In the genomic region with DNA sequence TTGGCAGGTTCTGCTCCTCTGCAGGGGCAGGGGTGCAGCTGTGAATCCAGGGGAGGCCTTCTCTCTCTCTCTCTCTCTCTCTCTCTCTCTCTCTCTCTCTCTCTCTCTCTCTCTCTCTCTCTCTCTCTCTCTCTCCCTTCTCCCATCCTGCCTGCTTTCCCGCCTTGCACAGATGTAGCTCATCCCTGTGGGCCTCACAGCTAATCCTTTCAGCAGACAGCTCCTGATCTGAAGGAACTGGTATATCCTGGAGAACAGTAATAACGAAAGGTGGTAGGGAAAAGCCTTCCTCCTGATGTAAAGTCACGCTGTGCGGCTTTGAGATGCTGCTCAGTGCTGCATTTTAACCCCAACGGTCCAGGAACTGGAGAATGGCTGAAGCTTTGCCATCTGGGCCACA, we compare ENCODE assay signal across 30 mouse cellular contexts. TPM values are rescaled to one million over a fixed set of nuclear protein-coding genes. Genes with fewer than 3 reads are reported as not detected.
DNase-seq lines count a peak whose midpoint lies in the region; ATAC-seq lines count a peak whose summit lies in the region.
"Had no signal": no experiment of that assay in that cellular context is flagged by ENCODE, and none has a peak within 500 bp of the region (broad histone marks: within the 10 kb centered on the region; RNA-seq: fewer than 3 reads in every experiment).

No protein-coding gene starts in this region.

- DNase-seq in forebrain, embryonic 10.5 days (ENCODE audit: extremely low spot score, low spot score), result no peak
- no peak for DNase-seq in midbrain, embryonic 10.5 days (ENCODE audit: low spot score)
- DNase-seq in midbrain, embryonic 11.5 days (ENCODE audit: low spot score, missing footprints), result no peak
- DNase-seq in embryonic facial prominence, embryonic 11.5 days (ENCODE audit: low spot score), result peak; percentile 26
- DNase-seq in midbrain, embryonic 14.5 days, result peak; percentile 36
- DNase-seq in right cerebral cortex, postnatal 36 days (ENCODE audit: low spot score in 2 of 2), result no peak
- DNase-seq in layer of hippocampus, adult 9-11 months, result no peak
- DNase-seq: adrenal gland, adult 2 months; cerebellum, adult 8-10 months; cerebellum, postnatal 36 days; embryo, embryonic 11 days; heart, adult 2 months; heart, postnatal 4 days; kidney, adult 9 months; kidney, postnatal 14 days; liver, postnatal 0 days; lung, postnatal 4 days; right cerebral cortex, postnatal 4 days; thymus, adult 18-20 months; thymus, postnatal 25 days had no signal

- H3K27me3 ChIP-seq in forebrain, embryonic 10.5 days (ENCODE audit: poor library complexity, severe bottlenecking), result no peaks in the 10 kb centered on the region
- H3K27me3 ChIP-seq in forebrain, embryonic 12.5 days, result no peaks in the 10 kb centered on the region
- no peaks in the 10 kb centered on the region for H3K27me3 ChIP-seq in midbrain, embryonic 10.5 days (ENCODE audit: low read depth, poor library complexity, severe bottlenecking)
- H3K27me3 ChIP-seq in midbrain, embryonic 11.5 days (ENCODE audit: control insufficient read depth, insufficient read depth, low read length), result no peaks in the 10 kb centered on the region
- no peaks in the 10 kb centered on the region for H3K27me3 ChIP-seq in embryonic facial prominence, embryonic 11.5 days (ENCODE audit: control insufficient read depth, insufficient read depth, low read length)
- no peaks in the 10 kb centered on the region for H3K27me3 ChIP-seq in midbrain, embryonic 14.5 days (ENCODE audit: control insufficient read depth, insufficient read depth, low read length)
- H3K27me3 ChIP-seq: CH12.LX; forebrain, embryonic 15.5 days; heart, embryonic 12.5 days; liver, embryonic 12.5 days; megakaryocyte, embryonic 14.5 days had no signal

- H3K4me2 ChIP-seq in forebrain, embryonic 12.5 days, result no peak overlapping the region
- no peak overlapping the region for H3K4me2 ChIP-seq in midbrain, embryonic 11.5 days
- H3K4me2 ChIP-seq in embryonic facial prominence, embryonic 11.5 days (ENCODE audit: low read depth, low read length), result no peak overlapping the region
- H3K4me2 ChIP-seq in midbrain, embryonic 14.5 days (ENCODE audit: low read length), result no peak overlapping the region
- H3K4me2 ChIP-seq: forebrain, embryonic 15.5 days; heart, embryonic 12.5 days; liver, embryonic 12.5 days had no signal

- no peaks in the 10 kb centered on the region for H3K9me3 ChIP-seq in forebrain, embryonic 10.5 days
- H3K9me3 ChIP-seq in forebrain, embryonic 12.5 days, result no peaks in the 10 kb centered on the region
- 0 out of 2 replicates have a peak, but pooled peaks cover under 1% of the 10 kb centered on the region for H3K9me3 ChIP-seq in midbrain, embryonic 10.5 days (replicated peaks)
- no peaks in the 10 kb centered on the region for H3K9me3 ChIP-seq in midbrain, embryonic 11.5 days (ENCODE audit: control insufficient read depth, low read length)
- H3K9me3 ChIP-seq in embryonic facial prominence, embryonic 11.5 days (replicated peaks; ENCODE audit: control insufficient read depth, low read length), result no peaks in the 10 kb centered on the region
- H3K9me3 ChIP-seq in midbrain, embryonic 14.5 days (ENCODE audit: control insufficient read depth, low read length), result no peaks in the 10 kb centered on the region
- H3K9me3 ChIP-seq: forebrain, embryonic 15.5 days; liver, embryonic 12.5 days; megakaryocyte, embryonic 14.5 days had no signal

- peaks cover 38% of the 10 kb centered on the region for H3K36me3 ChIP-seq in forebrain, embryonic 10.5 days (replicated peaks)
- H3K36me3 ChIP-seq in forebrain, embryonic 12.5 days (replicated peaks), result peaks cover 29% of the 10 kb centered on the region
- H3K36me3 ChIP-seq in midbrain, embryonic 10.5 days, result peaks cover 38% of the 10 kb centered on the region
- H3K36me3 ChIP-seq in midbrain, embryonic 11.5 days (ENCODE audit: control insufficient read depth, insufficient read depth, low read length), result peaks cover 7% of the 10 kb centered on the region; the same call in 1 of the 2 replicates
- peaks cover 2% of the 10 kb centered on the region; the same call in 1 of the 2 replicates for H3K36me3 ChIP-seq in embryonic facial prominence, embryonic 11.5 days (replicated peaks; ENCODE audit: control insufficient read depth, insufficient read depth, low read depth, low read length)
- peaks cover 17% of the 10 kb centered on the region for H3K36me3 ChIP-seq in midbrain, embryonic 14.5 days (ENCODE audit: control insufficient read depth, insufficient read depth, low read length)

- no peak for ATAC-seq in forebrain, embryonic 12.5 days (ENCODE audit: low FRiP score)
- ATAC-seq in midbrain, embryonic 11.5 days (ENCODE audit: low FRiP score), result no peak
- no peak for ATAC-seq in embryonic facial prominence, embryonic 11.5 days (replicated peaks; ENCODE audit: insufficient number of reproducible peaks, low FRiP score, low TSS enrichment, low read depth)
- ATAC-seq in midbrain, embryonic 14.5 days (ENCODE audit: low FRiP score, low TSS enrichment), result no peak; the same call in 1 of the 2 replicates
- ATAC-seq: activated CD4-positive, CD25-positive, alpha-beta regulatory T cell, adult 4 months; forebrain, embryonic 15.5 days; intestine, postnatal 0 days; liver, embryonic 12.5 days; liver, postnatal 0 days had no signal

- no peak overlapping the region for H3K4me3 ChIP-seq in forebrain, embryonic 10.5 days
- H3K4me3 ChIP-seq in forebrain, embryonic 12.5 days (replicated peaks), result no peak overlapping the region
- no peak overlapping the region for H3K4me3 ChIP-seq in midbrain, embryonic 10.5 days
- no peak overlapping the region for H3K4me3 ChIP-seq in midbrain, embryonic 11.5 days (ENCODE audit: low read depth, low read length)
- H3K4me3 ChIP-seq in embryonic facial prominence, embryonic 11.5 days (ENCODE audit: low read depth, low read length), result no peak overlapping the region
- no peak overlapping the region for H3K4me3 ChIP-seq in midbrain, embryonic 14.5 days (replicated peaks; ENCODE audit: low read depth, low read length)
- H3K4me3 ChIP-seq: forebrain, embryonic 15.5 days; heart, adult 2 months; heart, embryonic 12.5 days; left cerebral cortex, adult 2 months; liver, embryonic 12.5 days; megakaryocyte, embryonic 14.5 days had no signal

- H3K4me1 ChIP-seq in forebrain, embryonic 10.5 days, result peaks cover 16% of the 10 kb centered on the region
- H3K4me1 ChIP-seq in forebrain, embryonic 12.5 days, result peaks cover 4% of the 10 kb centered on the region; the same call in 1 of the 2 replicates
- peaks cover 12% of the 10 kb centered on the region for H3K4me1 ChIP-seq in midbrain, embryonic 10.5 days
- H3K4me1 ChIP-seq in midbrain, embryonic 11.5 days (ENCODE audit: control insufficient read depth, insufficient read depth, low read length), result no peaks in the 10 kb centered on the region
- no peaks in the 10 kb centered on the region for H3K4me1 ChIP-seq in embryonic facial prominence, embryonic 11.5 days (ENCODE audit: control insufficient read depth, insufficient read depth, low read length)
- H3K4me1 ChIP-seq in midbrain, embryonic 14.5 days (ENCODE audit: control insufficient read depth, insufficient read depth, low read length), result no peaks in the 10 kb centered on the region
- H3K4me1 ChIP-seq: forebrain, embryonic 15.5 days had no signal

- WGBS in forebrain, embryonic 10.5 days, result 48% methylated on average over 5 of the region's 5 CpGs
- 47% methylated on average over 5 of the region's 5 CpGs for WGBS in forebrain, embryonic 12.5 days
- WGBS in midbrain, embryonic 10.5 days, result 45% methylated on average over 5 of the region's 5 CpGs
- WGBS in midbrain, embryonic 11.5 days, result 32% methylated on average over 5 of the region's 5 CpGs
- 31% methylated on average over 5 of the region's 5 CpGs for WGBS in embryonic facial prominence, embryonic 11.5 days
- 25% methylated on average over 5 of the region's 5 CpGs for WGBS in midbrain, embryonic 14.5 days

- peak overlapping the region; percentile 40; the same call in 1 of the 2 replicates for H3K27ac ChIP-seq in forebrain, embryonic 10.5 days
- no peak overlapping the region for H3K27ac ChIP-seq in forebrain, embryonic 12.5 days
- peak overlapping the region; percentile 57; the same call in 1 of the 2 replicates for H3K27ac ChIP-seq in midbrain, embryonic 10.5 days (replicated peaks)
- no peak overlapping the region for H3K27ac ChIP-seq in midbrain, embryonic 11.5 days (ENCODE audit: low read depth, low read length)
- H3K27ac ChIP-seq in embryonic facial prominence, embryonic 11.5 days (replicated peaks; ENCODE audit: low read depth, low read length), result no peak overlapping the region
- no peak overlapping the region; the same call in 1 of the 2 replicates for H3K27ac ChIP-seq in midbrain, embryonic 14.5 days (replicated peaks; ENCODE audit: low read depth, low read length)
- H3K27ac ChIP-seq: forebrain, embryonic 15.5 days; heart, adult 2 months; left cerebral cortex, adult 2 months; liver, embryonic 12.5 days; stomach, postnatal 0 days had no signal

- no peak overlapping the region for H3K9ac ChIP-seq in forebrain, embryonic 12.5 days
- no peak overlapping the region for H3K9ac ChIP-seq in midbrain, embryonic 11.5 days (ENCODE audit: low read length)
- H3K9ac ChIP-seq in embryonic facial prominence, embryonic 11.5 days (replicated peaks; ENCODE audit: low read length), result no peak overlapping the region
- no peak overlapping the region for H3K9ac ChIP-seq in midbrain, embryonic 14.5 days (replicated peaks; ENCODE audit: low read length)
- H3K9ac ChIP-seq: forebrain, embryonic 15.5 days; heart, embryonic 12.5 days; liver, embryonic 12.5 days; liver, postnatal 0 days had no signal

RNA-seq across cellular contexts. Expression of gene Actr2, which starts 58.1 kb away (rescaled TPM):
- 115 TPM in 2 replicates for polyA plus RNA-seq in forebrain, embryonic 10.5 days (2016; fragmentation: Nextera tagmentation; extraction: Ambion mirVana)
- polyA plus RNA-seq in forebrain, embryonic 12.5 days (2016; fragmentation: Nextera tagmentation; extraction: Ambion mirVana), result 137 and 150 TPM in 2 replicates
- polyA plus RNA-seq in midbrain, embryonic 10.5 days (2016; fragmentation: Nextera tagmentation; extraction: Ambion mirVana), result 112 and 130 TPM in 2 replicates
- 75.9 and 87.4 TPM in 2 replicates for polyA plus RNA-seq in midbrain, embryonic 11.5 days (2014; fragmentation: Nextera tagmentation; extraction: Ambion mirVana)
- polyA plus RNA-seq in embryonic facial prominence, embryonic 11.5 days (2014; fragmentation: Nextera tagmentation; extraction: Ambion mirVana), result 69.7 and 74.3 TPM in 2 replicates
- 107 and 112 TPM in 2 replicates for polyA plus RNA-seq in midbrain, embryonic 14.5 days (2014; fragmentation: Nextera tagmentation; extraction: Ambion mirVana)

Comparison
In these comparisons a context has a peak if more than half of its experiments do, and no peak if none do; other contexts are left out.
1. DNase-seq: peak in embryonic facial prominence, embryonic 11.5 days (single experiment) and midbrain, embryonic 14.5 days (single experiment); none in forebrain, embryonic 10.5 days (single experiment), midbrain, embryonic 10.5 days (single experiment), midbrain, embryonic 11.5 days (single experiment), right cerebral cortex, postnatal 36 days (0 of 2) and layer of hippocampus, adult 9-11 months (single experiment).
2. H3K27ac ChIP-seq: peak in forebrain, embryonic 10.5 days (single experiment) and midbrain, embryonic 10.5 days (single experiment); none in forebrain, embryonic 12.5 days (single experiment), midbrain, embryonic 11.5 days (single experiment), embryonic facial prominence, embryonic 11.5 days (single experiment) and midbrain, embryonic 14.5 days (single experiment).